Mouse (Mus musculus) heart, embryonic 16.5 days (tissue): ENCODE measurements around the gene Gm21987. TPM values are rescaled to one million over a fixed set of nuclear protein-coding genes. Genes with fewer than 3 reads are reported as not detected.

Experiments used
- ATAC-seq: fragments of 200-750 bp; cut with Nextera tagmentation; replicated peaks from 2 replicates; pipeline ENCODE4 v1.8.0; 2017; ENCODE audit warnings: moderate number of reproducible peaks; ENCODE audit not compliant: insufficient read depth, low FRiP score; ENCODE audit errors: extremely low read depth
- H3K27ac ChIP-seq: fragments of 300-500 bp; sonication (generic); 2 replicates; pipeline ENCODE4 v1.5.1; 2014; ENCODE audit warnings: mild to moderate bottlenecking, low read length, control low read depth, moderate library complexity
- H3K27me3 ChIP-seq: fragments of 300-500 bp; sonication (generic); 2 replicates; pipeline ENCODE4 v1.6.1; 2014; ENCODE audit warnings: low read length, mixed read lengths; ENCODE audit not compliant: control insufficient read depth, insufficient read depth
- H3K36me3 ChIP-seq: fragments of 300-500 bp; sonication (generic); 2 replicates; pipeline ENCODE4 v1.6.1; 2014; ENCODE audit not compliant: control insufficient read depth, insufficient read depth
- H3K4me1 ChIP-seq: fragments of 300-500 bp; sonication (generic); 2 replicates; pipeline ENCODE4 v1.6.1; 2014; ENCODE audit warnings: low read length, mixed read lengths; ENCODE audit not compliant: control insufficient read depth, insufficient read depth
- H3K4me2 ChIP-seq: fragments of 300-500 bp; sonication (generic); 2 replicates; pipeline ENCODE4 v1.6.1; 2014; ENCODE audit warnings: low read depth, mild to moderate bottlenecking, control low read depth, low read length
- H3K4me3 ChIP-seq: fragments of 300-500 bp; sonication (generic); 2 replicates; pipeline ENCODE4 v1.5.1; 2014; ENCODE audit warnings: mild to moderate bottlenecking, control low read depth, low read length
- H3K9ac ChIP-seq: fragments of 300-500 bp; sonication (generic); 2 replicates; pipeline ENCODE4 v1.6.1; 2014; ENCODE audit warnings: low read length, control low read depth
- H3K9me3 ChIP-seq: fragments of 300-500 bp; sonication (generic); replicated peaks from 2 replicates; pipeline ENCODE4 v1.6.1; 2016; ENCODE audit warnings: low read length; ENCODE audit not compliant: control insufficient read depth
- WGBS: fragments of 180-500 bp; shearing (Covaris S2); extraction: QIAGEN DNeasy Blood & Tissue Kit; methylation state at CpG from one replicate; pipeline ENCODE4 v1.1.7; 2014; 5-methylcytosine and 5-hydroxymethylcytosine counted together
- polyA plus RNA-seq: library from polyadenylated mRNA; unstranded; fragments of >200 nt; fragmentation: Nextera tagmentation; extraction: Ambion mirVana; gene quantifications from 2 replicates; pipeline ENCODE4 v1.2.1, GENCODE M21; 2015

The Gm21987 gene
- polyA plus RNA-seq, 1 experiment from 2014 or later = 2.3 TPM

DNA sequence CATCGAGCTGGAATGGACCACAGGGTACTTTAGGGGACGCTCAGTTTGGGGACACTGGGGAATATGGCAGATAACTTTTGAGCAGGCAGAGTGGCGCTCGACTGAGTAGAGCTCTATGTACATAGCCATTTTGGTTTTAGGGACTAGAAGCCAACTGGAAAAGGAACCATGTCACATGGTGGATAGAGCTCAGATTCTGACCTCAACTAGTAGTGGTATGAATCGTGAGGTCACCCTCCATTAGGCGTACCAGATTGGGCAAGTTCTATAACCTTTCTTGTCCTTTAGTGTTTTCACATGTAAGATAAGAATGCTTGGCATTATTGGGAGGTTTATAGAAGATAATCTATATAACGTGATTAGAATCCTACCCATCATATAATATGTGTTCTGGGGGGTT lies 43.5 kb downstream of the Gm21987 start:
- no peaks in the 10 kb centered on the region for H3K27me3 ChIP-seq
- H3K4me2 ChIP-seq = no peak overlapping the region
- H3K36me3 ChIP-seq = no peaks in the 10 kb centered on the region
- H3K4me3 ChIP-seq = no peak overlapping the region
- no peak for ATAC-seq
- no peak overlapping the region for H3K9ac ChIP-seq
- H3K4me1 ChIP-seq = peaks cover 3% of the 10 kb centered on the region; the same call in 1 of the 2 replicates
- H3K9me3 ChIP-seq = no peaks in the 10 kb centered on the region
- 88% methylated on average over 7 of the region's 7 CpGs for WGBS
- H3K27ac ChIP-seq = no peak overlapping the region

DNA sequence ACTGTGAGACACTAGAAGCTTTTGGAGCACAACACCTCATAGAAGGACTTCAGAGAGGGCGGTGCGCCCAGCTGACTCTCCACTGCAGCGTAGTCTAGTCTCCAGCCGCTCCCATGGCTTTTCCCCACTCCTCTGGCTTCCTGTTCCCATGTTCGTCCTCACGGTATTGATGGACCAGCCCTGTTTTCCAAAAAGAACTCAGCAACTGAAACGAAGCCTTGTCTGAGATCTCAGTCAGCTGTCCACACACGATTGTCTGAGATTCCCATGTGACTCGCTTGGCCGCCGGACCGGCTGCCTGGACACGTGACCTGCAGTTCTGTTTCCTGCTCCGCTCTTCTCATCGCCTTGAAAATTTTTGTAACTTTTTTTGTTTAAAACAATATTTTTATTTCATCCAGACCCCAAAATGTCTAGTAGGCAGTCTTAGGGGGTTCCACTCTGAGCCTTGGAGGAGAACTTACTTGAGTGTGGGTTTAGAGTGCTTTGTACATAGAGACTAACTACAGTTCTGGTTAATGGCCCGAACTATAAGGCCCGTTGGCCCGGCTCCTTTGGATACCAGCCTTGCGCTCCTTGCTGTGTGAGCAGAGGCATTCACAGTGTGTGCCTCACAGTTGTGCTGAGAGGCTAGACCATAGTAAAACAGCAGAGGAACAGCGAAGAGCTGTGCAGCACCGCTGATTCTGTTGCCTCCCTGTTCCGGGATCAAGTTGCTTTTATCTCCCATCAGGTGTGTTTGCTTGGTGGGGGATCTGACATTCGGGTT lies 45.5 kb downstream of the Gm21987 start:
- peak overlapping the region; percentile 15; the same call in 1 of the 2 replicates for H3K4me3 ChIP-seq
- ATAC-seq = peak; percentile 47; the same call in 1 of the 2 replicates
- H3K9me3 ChIP-seq = no peaks in the 10 kb centered on the region
- H3K36me3 ChIP-seq = no peaks in the 10 kb centered on the region
- peak overlapping the region; percentile 69 for H3K27ac ChIP-seq
- peak overlapping the region; percentile 51 for H3K4me2 ChIP-seq
- H3K9ac ChIP-seq = no peak overlapping the region; the same call in 1 of the 2 replicates
- 56% methylated on average over 23 of the region's 23 CpGs for WGBS
- H3K4me1 ChIP-seq = peaks cover 16% of the 10 kb centered on the region
- no peaks in the 10 kb centered on the region for H3K27me3 ChIP-seq

DNA sequence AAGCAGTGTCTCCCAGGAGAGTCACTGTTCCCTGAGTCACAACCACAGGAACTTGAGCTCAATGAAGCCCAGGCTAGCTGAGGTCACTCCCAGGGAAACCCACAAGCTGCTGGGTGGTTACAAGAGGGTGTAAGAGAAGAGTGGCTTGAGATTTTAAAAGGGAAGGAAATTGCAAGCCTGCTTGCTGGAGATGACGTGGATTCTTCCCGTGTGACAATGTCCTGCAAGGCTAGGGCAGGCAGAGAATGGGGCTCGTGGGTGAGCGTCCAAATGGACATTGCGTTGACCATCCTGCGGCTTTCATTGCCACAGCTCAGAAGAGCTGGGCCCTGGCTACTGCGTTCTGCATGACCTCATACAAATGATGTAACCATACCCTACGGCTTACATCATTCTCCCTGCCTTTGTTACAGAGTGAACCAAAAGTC lies 47.4 kb downstream of the Gm21987 start:
- no peak overlapping the region for H3K4me3 ChIP-seq
- no peaks in the 10 kb centered on the region for H3K36me3 ChIP-seq
- ATAC-seq = peak; percentile 42; the same call in 1 of the 2 replicates
- no peaks in the 10 kb centered on the region for H3K27me3 ChIP-seq
- peaks cover 18% of the 10 kb centered on the region for H3K4me1 ChIP-seq
- no peak overlapping the region for H3K27ac ChIP-seq
- H3K4me2 ChIP-seq = no peak overlapping the region
- WGBS = 72% methylated on average over 8 of the region's 8 CpGs
- H3K9ac ChIP-seq = no peak overlapping the region
- no peaks in the 10 kb centered on the region for H3K9me3 ChIP-seq

DNA sequence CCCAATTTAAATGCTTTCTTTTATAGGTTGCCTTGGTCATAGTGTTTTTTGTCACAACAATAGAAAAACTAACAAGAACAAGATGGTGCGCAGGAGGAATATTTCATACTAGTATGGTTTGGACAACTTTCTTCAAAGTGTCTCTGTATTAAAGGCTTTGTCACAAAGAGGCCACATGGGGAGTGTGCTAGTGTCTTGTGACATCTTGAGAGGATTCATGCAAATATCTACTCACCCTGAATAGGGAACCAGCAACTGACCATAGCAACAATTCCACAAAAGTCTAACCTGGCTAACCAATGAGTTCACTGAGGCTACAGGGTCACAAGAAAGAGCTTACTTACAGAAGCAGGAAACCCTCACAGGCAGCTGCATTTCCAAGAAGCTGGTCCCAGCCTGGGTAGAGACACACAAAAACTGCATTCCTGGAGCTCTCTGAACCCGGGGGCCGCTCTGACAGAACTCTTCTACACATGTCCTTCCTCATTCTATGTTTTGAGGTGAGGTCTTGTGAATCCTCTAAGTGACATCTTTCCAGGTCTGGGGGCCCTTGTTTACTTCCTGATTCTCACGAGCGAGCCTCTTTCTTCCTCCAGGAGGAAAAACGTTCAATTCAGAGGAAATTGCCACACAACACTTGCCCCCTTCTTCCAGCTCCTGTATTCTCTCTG lies 48.4 kb downstream of the Gm21987 start:
- Histone ChIP-seq H3K4me3 (no peak overlapping the region), H3K27ac (no peak overlapping the region), H3K27me3 (no peaks in the 10 kb centered on the region), H3K9me3 (no peaks in the 10 kb centered on the region), H3K4me1 (peaks cover 28% of the 10 kb centered on the region), H3K9ac (no peak overlapping the region), H3K36me3 (no peaks in the 10 kb centered on the region), H3K4me2 (0 out of 2 replicates have a peak overlapping the region, but pooled peaks have one; percentile 3)
- 65% methylated on average over 6 of the region's 6 CpGs for WGBS
- ATAC-seq = no peak

DNA sequence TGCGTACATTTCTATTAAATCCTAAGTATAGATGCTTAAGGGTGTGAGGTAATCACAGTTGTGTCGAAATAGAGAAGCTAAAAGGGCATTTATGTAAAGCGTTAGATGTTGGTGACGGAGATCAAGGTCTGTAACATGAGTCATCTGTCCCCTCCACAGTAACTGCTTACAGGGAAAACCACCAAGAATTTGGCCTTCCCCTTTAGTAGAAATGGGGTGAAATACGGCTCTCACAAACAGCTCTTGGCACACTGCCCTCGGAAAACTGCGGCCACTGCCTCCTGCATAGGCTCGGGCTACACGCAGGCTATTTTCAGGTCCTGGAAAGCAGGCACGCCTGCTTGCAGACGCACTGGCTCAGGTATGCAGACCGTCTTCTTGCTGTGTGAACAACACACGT lies 49.3 kb downstream of the Gm21987 start:
- Histone ChIP-seq H3K27ac (peak overlapping the region; percentile 12; the same call in 1 of the 2 replicates), H3K4me3 (no peak overlapping the region), H3K36me3 (no peaks in the 10 kb centered on the region), H3K9ac (peak overlapping the region; percentile 53), H3K27me3 (no peaks in the 10 kb centered on the region), H3K4me2 (peak overlapping the region; percentile 46), H3K4me1 (peaks cover 28% of the 10 kb centered on the region), H3K9me3 (no peaks in the 10 kb centered on the region)
- WGBS = 18% methylated on average over 13 of the region's 13 CpGs
- no peak for ATAC-seq

DNA sequence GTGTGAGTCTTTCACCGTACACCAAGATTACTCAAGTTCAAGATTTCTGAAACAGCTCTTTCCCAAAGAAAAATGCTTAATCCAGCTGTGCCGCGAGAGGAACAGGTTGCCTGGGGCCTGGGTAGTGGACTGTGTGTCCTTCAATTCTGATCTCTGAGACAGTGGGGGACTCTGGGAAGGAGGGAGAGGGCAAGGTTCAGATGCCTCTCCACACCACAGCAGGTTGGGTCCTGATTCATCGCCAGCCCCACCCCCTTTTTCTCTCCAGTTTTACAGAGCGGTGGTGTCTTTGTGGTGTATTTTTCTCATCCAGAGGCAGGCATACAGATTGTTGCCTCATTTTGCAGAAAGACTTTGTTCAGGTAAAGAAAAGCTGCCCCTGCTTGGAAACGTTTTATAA lies 51.4 kb downstream of the Gm21987 start:
- Histone ChIP-seq H3K36me3 (no peaks in the 10 kb centered on the region), H3K27me3 (no peaks in the 10 kb centered on the region), H3K4me2 (no peak overlapping the region), H3K9me3 (no peaks in the 10 kb centered on the region; the same call in 1 of the 2 replicates), H3K27ac (no peak overlapping the region), H3K9ac (no peak overlapping the region), H3K4me3 (no peak overlapping the region), H3K4me1 (peaks cover 24% of the 10 kb centered on the region)
- 92% methylated on average over 6 of the region's 6 CpGs for WGBS
- ATAC-seq = no peak

DNA sequence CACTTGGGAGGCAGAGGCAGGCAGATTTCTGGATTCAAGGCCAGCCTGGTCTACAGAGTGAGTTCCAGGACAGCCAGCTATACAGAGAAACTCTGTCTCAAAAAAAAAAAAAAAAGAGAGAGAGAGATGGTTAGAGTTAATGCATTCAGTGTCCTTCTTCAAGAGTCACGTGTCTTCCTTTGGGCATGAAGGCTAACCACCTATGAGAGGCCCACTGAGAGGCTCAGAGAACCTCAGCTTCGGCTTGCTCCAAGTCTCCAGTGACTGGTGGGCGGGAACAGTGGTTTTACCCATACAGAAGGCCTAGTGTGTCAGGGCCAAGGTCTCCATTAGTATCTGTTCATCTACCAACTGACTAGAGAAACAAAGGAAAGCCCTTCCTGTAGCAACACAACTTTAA lies 52.2 kb downstream of the Gm21987 start:
- no peak for ATAC-seq
- Histone ChIP-seq H3K9me3 (no peaks in the 10 kb centered on the region; the same call in 1 of the 2 replicates), H3K4me3 (no peak overlapping the region), H3K27me3 (no peaks in the 10 kb centered on the region), H3K27ac (peak overlapping the region; percentile 33), H3K4me1 (peaks cover 24% of the 10 kb centered on the region), H3K9ac (peak overlapping the region; percentile 59), H3K4me2 (peak overlapping the region; percentile 59; the same call in 1 of the 2 replicates), H3K36me3 (no peaks in the 10 kb centered on the region)
- 77% methylated on average over 3 of the region's 3 CpGs for WGBS

DNA sequence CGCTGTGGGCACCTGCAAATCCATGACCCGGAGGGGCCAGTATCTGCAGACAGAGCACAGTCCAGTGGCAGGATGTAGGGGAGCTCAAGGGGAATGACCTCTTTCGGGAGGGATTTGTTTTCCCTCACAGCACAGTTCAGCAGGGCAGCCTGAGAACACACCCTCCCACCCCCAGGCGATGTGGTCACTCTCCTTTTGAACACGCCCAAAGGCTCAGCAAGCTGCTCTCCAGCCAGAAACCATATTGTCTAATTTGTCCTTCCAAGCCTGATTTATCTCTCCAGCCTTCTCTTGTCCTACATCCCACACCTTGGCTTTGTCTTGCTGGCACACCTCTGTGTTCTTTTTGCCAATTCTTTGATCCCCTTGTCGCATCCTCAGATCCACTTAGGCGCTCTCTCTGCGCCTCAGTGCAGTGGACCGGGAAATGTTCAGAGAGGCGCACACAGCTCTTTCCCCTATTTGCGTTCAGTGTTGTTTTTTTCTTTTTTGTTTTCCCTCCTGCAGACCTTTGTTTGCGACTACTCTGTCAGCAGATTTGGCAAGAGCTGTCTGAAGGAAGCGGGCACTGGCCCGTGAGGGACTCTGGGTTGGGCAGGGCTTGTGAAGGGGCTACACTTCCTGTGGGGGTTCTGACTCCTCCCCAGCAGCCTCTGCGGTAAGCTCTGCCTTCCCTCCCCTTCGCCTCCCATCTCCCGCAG lies 52.8 kb downstream of the Gm21987 start:
- peak; percentile 80 for ATAC-seq
- Histone ChIP-seq H3K4me2 (peak overlapping the region; percentile 59), H3K4me1 (peaks cover 24% of the 10 kb centered on the region), H3K9me3 (no peaks in the 10 kb centered on the region; the same call in 1 of the 2 replicates), H3K27ac (peak overlapping the region; percentile 33), H3K27me3 (no peaks in the 10 kb centered on the region), H3K36me3 (no peaks in the 10 kb centered on the region), H3K9ac (peak overlapping the region; percentile 59), H3K4me3 (peak overlapping the region; percentile 32)
- 18% methylated on average over 17 of the region's 17 CpGs for WGBS
